Mouse (Mus musculus) adipose tissue, adult 10 weeks (tissue): ENCODE results near the gene Hspa5. TPM values are rescaled to one million over a fixed set of nuclear protein-coding genes. Genes with fewer than 3 reads are reported as not detected.

Experiments
- polyA plus RNA-seq: library from polyadenylated mRNA; stranded (reverse); fragments of 350-450 nt; fragmentation: Illumina TruSeq; extraction: RNeasy Lipid Tissue Mini Kit (QIAGEN cat#74804); gene quantifications from one replicate; pipeline ENCODE4 v1.2.3, GENCODE M21; 2014; ENCODE audit warnings: low read depth, low replicate concordance

Hspa5 gene
- 1,035 TPM for polyA plus RNA-seq

GRCm38 (mm10) chr2:34771368-34772226 is at the start of gene Hspa5:
Gene Hspa5, plus strand, starts transcription at chr2:34771970.

GRCm38 (mm10) chr2:34754551-34755358 is 17.0 kb upstream of the Hspa5 start, which contains the start of gene Gapvd1:
Gene Gapvd1, minus strand, starts transcription at chr2:34755232.

GRCm38 (mm10) chr2:34799357-34800256 is 27.8 kb downstream of the Hspa5 start, which contains the start of gene Rabepk:
Gene Rabepk, minus strand, starts transcription at chr2:34799912.

GRCm38 (mm10) chr2:34825827-34826459 is 54.2 kb downstream of the Hspa5 start, which contains the start of gene Fbxw2:
Gene Fbxw2, minus strand, starts transcription at chr2:34826311.

Other genes with a start within 250 kb of the Hspa5 start
- 44.0 TPM for gene Gapvd1, start 16.7 kb upstream of the Hspa5 start, polyA plus RNA-seq
- 30.7 TPM for gene Rabepk, start 27.9 kb downstream of the Hspa5 start, polyA plus RNA-seq
- 60.8 TPM for gene Fbxw2, start 54.3 kb downstream of the Hspa5 start, polyA plus RNA-seq
- not detected for gene Gm34653, start 61.0 kb downstream of the Hspa5 start, polyA plus RNA-seq
- 13.7 TPM for gene Cutal, start 102.4 kb downstream of the Hspa5 start, polyA plus RNA-seq
- gene Psmd5, start 103.0 kb downstream of the Hspa5 start, polyA plus RNA-seq: 31.7 TPM
- 10.8 TPM for gene Phf19, start 142.1 kb downstream of the Hspa5 start, polyA plus RNA-seq
- 4.2 TPM for gene Traf1, start 189.8 kb downstream of the Hspa5 start, polyA plus RNA-seq